Mouse (Mus musculus) brain, embryonic 14.5 days (tissue): Measurements from ENCODE around the gene Cgrrf1.

ENCODE experiments used
- CTCF ChIP-seq: fragments of 200-500 bp; IDR thresholded peaks from 2 replicates; pipeline ENCODE4 v1.5.1; 2012; ENCODE audit warnings: inconsistent platforms, mild to moderate bottlenecking, moderate library complexity, borderline replicate concordance; ENCODE audit not compliant: insufficient read depth, insufficient read length; ENCODE audit errors: extremely low read depth
- POLR2A ChIP-seq: fragments of 200-500 bp; IDR thresholded peaks from 2 replicates; pipeline ENCODE4 v1.6.1; 2012; ENCODE audit warnings: mild to moderate bottlenecking, inconsistent platforms, borderline replicate concordance; ENCODE audit not compliant: poor library complexity, insufficient read depth, insufficient read length, severe bottlenecking; ENCODE audit errors: extremely low read depth

DNA sequence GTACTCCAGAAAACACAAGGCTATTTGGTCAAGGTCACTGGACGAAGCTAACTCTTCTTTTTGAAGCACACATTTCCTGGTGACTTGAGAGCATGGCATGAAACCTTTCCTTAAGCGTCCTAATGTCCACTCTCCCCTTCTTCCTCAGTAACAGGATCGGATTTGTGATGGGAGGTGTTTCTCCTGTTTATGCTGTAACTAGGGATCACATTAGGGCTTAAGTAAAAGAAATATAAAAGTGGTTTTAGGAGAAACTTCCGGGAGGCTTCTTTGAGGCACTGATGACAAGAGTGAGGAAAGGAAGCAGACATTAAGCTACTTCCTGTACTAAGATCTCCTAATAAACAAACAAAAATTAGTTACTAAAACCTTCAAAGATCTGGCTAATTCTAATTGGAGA, 630 bp upstream of the Cgrrf1 start:
- TF ChIP-seq CTCF (no peak), POLR2A (no peak)
